13 mouse cellular contexts compared by ENCODE assay signal in the genomic region with DNA sequence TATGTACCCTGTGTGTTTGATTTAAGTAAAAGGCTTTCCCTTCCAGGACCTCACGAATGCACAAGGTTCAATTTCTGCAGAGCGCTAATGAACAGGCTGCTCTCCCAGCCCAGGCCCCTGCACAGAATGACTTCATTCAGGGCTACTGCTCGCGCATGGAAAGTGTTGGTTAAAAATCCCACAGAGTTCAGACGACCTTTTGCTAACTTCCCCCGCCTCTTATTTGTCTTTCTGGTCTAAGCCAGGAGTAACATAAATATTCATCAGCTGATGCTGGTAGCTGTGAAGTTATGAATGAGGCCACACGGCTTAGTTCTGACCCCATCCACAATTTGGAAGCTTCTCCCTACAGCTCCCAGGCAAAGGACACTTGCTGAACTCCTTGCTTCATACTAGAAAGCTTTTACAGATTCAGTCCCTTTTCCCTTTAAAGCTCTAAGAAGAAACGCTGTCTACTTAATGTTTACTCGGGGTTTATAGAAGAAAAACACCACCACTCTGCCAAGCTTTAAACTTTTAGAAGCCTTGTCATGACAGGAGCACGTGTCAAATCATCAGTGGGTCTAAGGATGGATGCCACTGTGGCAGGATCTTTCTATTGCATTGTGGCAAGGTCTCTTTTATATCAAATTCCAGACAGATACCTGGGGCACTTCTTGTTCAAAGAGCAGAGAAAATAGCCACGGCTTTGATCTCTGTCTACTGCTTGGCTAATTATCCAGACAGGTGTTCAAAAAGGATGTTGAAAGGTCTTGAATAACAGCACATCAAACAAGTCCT.
DNase-seq lines count a peak whose midpoint lies in the region; ATAC-seq lines count a peak whose summit lies in the region.
"Had no signal": no experiment of that assay in that cellular context is flagged by ENCODE, and none has a peak within 500 bp of the region (broad histone marks: within the 10 kb centered on the region; RNA-seq: fewer than 3 reads in every experiment).

No protein-coding gene starts in this region.

- peak; percentile 37 for DNase-seq in limb, embryonic 11.5 days (ENCODE audit: low spot score)
- DNase-seq in limb, embryonic 10.5 days (ENCODE audit: low spot score): no peak
- DNase-seq in embryonic facial prominence, embryonic 14.5 days (ENCODE audit: low spot score): peak; percentile 63
- DNase-seq: adrenal gland, adult 8-10 months; spleen, adult 18-20 months; thymus, adult 2 months had no signal

- H3K27ac ChIP-seq in limb, embryonic 11.5 days (replicated peaks; ENCODE audit: low read depth, low read length): no peak overlapping the region
- H3K27ac ChIP-seq in limb, embryonic 10.5 days: no peak overlapping the region
- H3K27ac ChIP-seq in embryonic facial prominence, embryonic 14.5 days (replicated peaks; ENCODE audit: low read depth, low read length): no peak overlapping the region
- H3K27ac ChIP-seq in hindbrain, embryonic 12.5 days: no peak overlapping the region
- no peak overlapping the region for H3K27ac ChIP-seq in midbrain, embryonic 13.5 days
- H3K27ac ChIP-seq: liver, embryonic 14.5 days had no signal

- no peaks in the 10 kb centered on the region for H3K9me3 ChIP-seq in limb, embryonic 11.5 days (ENCODE audit: control insufficient read depth, low read length)
- no peaks in the 10 kb centered on the region for H3K9me3 ChIP-seq in limb, embryonic 10.5 days (replicated peaks)
- H3K9me3 ChIP-seq in embryonic facial prominence, embryonic 14.5 days (ENCODE audit: control insufficient read depth, low read length): no peaks in the 10 kb centered on the region
- H3K9me3 ChIP-seq in hindbrain, embryonic 12.5 days (replicated peaks): no peaks in the 10 kb centered on the region
- no peaks in the 10 kb centered on the region for H3K9me3 ChIP-seq in midbrain, embryonic 13.5 days

- H3K4me3 ChIP-seq in limb, embryonic 11.5 days (ENCODE audit: low read depth, low read length): no peak overlapping the region
- no peak overlapping the region for H3K4me3 ChIP-seq in limb, embryonic 10.5 days
- no peak overlapping the region for H3K4me3 ChIP-seq in embryonic facial prominence, embryonic 14.5 days (ENCODE audit: low read depth, low read length)
- no peak overlapping the region for H3K4me3 ChIP-seq in hindbrain, embryonic 12.5 days
- no peak overlapping the region for H3K4me3 ChIP-seq in midbrain, embryonic 13.5 days (replicated peaks)

- ATAC-seq in limb, embryonic 11.5 days (ENCODE audit: insufficient number of reproducible peaks, low FRiP score, low TSS enrichment, low read depth): peak; percentile 54; the same call in 1 of the 2 replicates
- 0 out of 2 replicates have a peak, but pooled peaks have one; percentile 41 for ATAC-seq in embryonic facial prominence, embryonic 14.5 days (ENCODE audit: low read depth)
- ATAC-seq in hindbrain, embryonic 12.5 days (ENCODE audit: low FRiP score): peak; percentile 70; the same call in 1 of the 2 replicates
- peak; percentile 79 for ATAC-seq in midbrain, embryonic 13.5 days
- no peak for ATAC-seq in megakaryocyte-erythroid progenitor cell, adult 5-6 weeks (replicated peaks; ENCODE audit: low FRiP score, low TSS enrichment, poor library complexity, severe bottlenecking)
- ATAC-seq in CD4-positive, CD25-positive, alpha-beta regulatory T cell, adult 4 months: no peak
- ATAC-seq: Patski had no signal

- WGBS in limb, embryonic 11.5 days: 50% methylated on average over 11 of the region's 11 CpGs
- 67% methylated on average over 11 of the region's 11 CpGs for WGBS in limb, embryonic 10.5 days
- 40% methylated on average over 11 of the region's 11 CpGs for WGBS in embryonic facial prominence, embryonic 14.5 days
- 31% methylated on average over 11 of the region's 11 CpGs for WGBS in hindbrain, embryonic 12.5 days
- 19% methylated on average over 11 of the region's 11 CpGs for WGBS in midbrain, embryonic 13.5 days

- H3K27me3 ChIP-seq in limb, embryonic 11.5 days (ENCODE audit: control insufficient read depth, insufficient read depth, low read length): no peaks in the 10 kb centered on the region
- H3K27me3 ChIP-seq in limb, embryonic 10.5 days (ENCODE audit: low read depth, poor library complexity, severe bottlenecking): no peaks in the 10 kb centered on the region
- no peaks in the 10 kb centered on the region for H3K27me3 ChIP-seq in embryonic facial prominence, embryonic 14.5 days (replicated peaks; ENCODE audit: control insufficient read depth, insufficient read depth, low read length)
- no peaks in the 10 kb centered on the region for H3K27me3 ChIP-seq in hindbrain, embryonic 12.5 days
- 0 out of 2 replicates have a peak, but pooled peaks cover 2% of the 10 kb centered on the region for H3K27me3 ChIP-seq in midbrain, embryonic 13.5 days

- H3K4me2 ChIP-seq in limb, embryonic 11.5 days (ENCODE audit: low read depth, severe bottlenecking): no peak overlapping the region
- no peak overlapping the region for H3K4me2 ChIP-seq in embryonic facial prominence, embryonic 14.5 days (ENCODE audit: low read depth, low read length)
- H3K4me2 ChIP-seq in hindbrain, embryonic 12.5 days (replicated peaks): no peak overlapping the region
- no peak overlapping the region for H3K4me2 ChIP-seq in midbrain, embryonic 13.5 days (replicated peaks)
- H3K4me2 ChIP-seq: heart, embryonic 11.5 days had no signal

- no peak overlapping the region for H3K9ac ChIP-seq in limb, embryonic 11.5 days (ENCODE audit: low read length)
- no peak overlapping the region for H3K9ac ChIP-seq in embryonic facial prominence, embryonic 14.5 days (ENCODE audit: low read depth, low read length)
- no peak overlapping the region for H3K9ac ChIP-seq in hindbrain, embryonic 12.5 days
- no peak overlapping the region for H3K9ac ChIP-seq in midbrain, embryonic 13.5 days (replicated peaks)
- H3K9ac ChIP-seq: liver, embryonic 14.5 days had no signal

- 0 out of 2 replicates have a peak, but pooled peaks cover 3% of the 10 kb centered on the region for H3K4me1 ChIP-seq in limb, embryonic 11.5 days (ENCODE audit: control insufficient read depth, insufficient read depth, low read length)
- peaks cover 8% of the 10 kb centered on the region for H3K4me1 ChIP-seq in limb, embryonic 10.5 days
- no peaks in the 10 kb centered on the region; the same call in 1 of the 2 replicates for H3K4me1 ChIP-seq in embryonic facial prominence, embryonic 14.5 days (ENCODE audit: control insufficient read depth, insufficient read depth, low read length)
- H3K4me1 ChIP-seq in hindbrain, embryonic 12.5 days: 0 out of 2 replicates have a peak, but pooled peaks cover 11% of the 10 kb centered on the region
- H3K4me1 ChIP-seq in midbrain, embryonic 13.5 days (replicated peaks): peaks cover 10% of the 10 kb centered on the region

- H3K36me3 ChIP-seq in limb, embryonic 11.5 days (ENCODE audit: control insufficient read depth, insufficient read depth, low read length): no peaks in the 10 kb centered on the region
- H3K36me3 ChIP-seq in limb, embryonic 10.5 days: no peaks in the 10 kb centered on the region
- no peaks in the 10 kb centered on the region for H3K36me3 ChIP-seq in embryonic facial prominence, embryonic 14.5 days (ENCODE audit: control insufficient read depth, insufficient read depth, low read length)
- H3K36me3 ChIP-seq in hindbrain, embryonic 12.5 days: no peaks in the 10 kb centered on the region
- H3K36me3 ChIP-seq in midbrain, embryonic 13.5 days: no peaks in the 10 kb centered on the region

Comparison
In these comparisons a context has a peak if more than half of its experiments do, and no peak if none do; other contexts are left out.
1. ATAC-seq: peak in limb, embryonic 11.5 days (single experiment), embryonic facial prominence, embryonic 14.5 days (single experiment), hindbrain, embryonic 12.5 days (single experiment) and midbrain, embryonic 13.5 days (single experiment); none in megakaryocyte-erythroid progenitor cell, adult 5-6 weeks (single experiment) and CD4-positive, CD25-positive, alpha-beta regulatory T cell, adult 4 months (single experiment).